Mouse (Mus musculus) heart, embryonic 14.5 days (tissue): ENCODE results near the gene Ldhb. TPM values are rescaled to one million over a fixed set of nuclear protein-coding genes. Genes with fewer than 3 reads are reported as not detected.

Experiments used
- ATAC-seq: fragments of 200-750 bp; cut with Nextera tagmentation; 2 replicates; pipeline ENCODE4 v1.8.0; 2017; ENCODE audit warnings: low read depth, moderate TSS enrichment; ENCODE audit not compliant: insufficient number of reproducible peaks, insufficient read depth, low FRiP score
- H3K27ac ChIP-seq, 2 experiments: fragments of 200-500 bp in 1 of 2; fragments of 300-500 bp in 1 of 2; sonication (generic) in 1 of 2; replicated peaks in 1 of 2; 2 replicates each; pipeline ENCODE4 v1.5.1; 2012 to 2014; ENCODE audit warnings: low read depth in 2 of 2, low read length in 2 of 2, control low read depth in 1 of 2, mild to moderate bottlenecking in 1 of 2, mixed read lengths in 1 of 2; ENCODE audit not compliant: control insufficient read depth in 1 of 2, insufficient read depth in 1 of 2
- H3K27me3 ChIP-seq: fragments of 300-500 bp; sonication (generic); 2 replicates; pipeline ENCODE4 v1.6.1; 2014; ENCODE audit warnings: mild to moderate bottlenecking, low read length, control low read depth; ENCODE audit not compliant: control insufficient read depth, insufficient read depth
- H3K36me3 ChIP-seq: fragments of 300-500 bp; sonication (generic); 2 replicates; pipeline ENCODE4 v1.6.1; 2014; ENCODE audit warnings: mild to moderate bottlenecking, control low read depth, low read length, mixed read lengths; ENCODE audit not compliant: control insufficient read depth, insufficient read depth
- H3K4me1 ChIP-seq, 2 experiments: fragments of 200-500 bp in 1 of 2; fragments of 300-500 bp in 1 of 2; sonication (generic) in 1 of 2; 2 replicates each; pipeline ENCODE4 v1.6.1; 2012 to 2014; ENCODE audit warnings: low read length in 2 of 2, control low read depth in 1 of 2, mixed read lengths in 1 of 2; ENCODE audit not compliant: control insufficient read depth in 2 of 2, insufficient read depth in 2 of 2
- H3K4me2 ChIP-seq: fragments of 300-500 bp; sonication (generic); 2 replicates; pipeline ENCODE4 v1.6.1; 2014; ENCODE audit warnings: mild to moderate bottlenecking, low read length
- H3K4me3 ChIP-seq, 2 experiments: fragments of 200-500 bp in 1 of 2; fragments of 300-500 bp in 1 of 2; sonication (generic) in 1 of 2; 2 replicates each; pipeline ENCODE4 v1.5.1; 2012 to 2014; ENCODE audit warnings: low read length in 2 of 2, mild to moderate bottlenecking in 2 of 2, control low read depth in 1 of 2, low read depth in 1 of 2, moderate library complexity in 1 of 2; ENCODE audit not compliant: control insufficient read depth in 1 of 2, insufficient read depth in 1 of 2
- H3K9ac ChIP-seq: fragments of 300-500 bp; sonication (generic); 2 replicates; pipeline ENCODE4 v1.6.1; 2014; ENCODE audit warnings: mild to moderate bottlenecking, low read length
- H3K9me3 ChIP-seq: fragments of 300-500 bp; sonication (generic); 2 replicates; pipeline ENCODE4 v1.6.1; 2016; ENCODE audit warnings: low read length, control low read depth; ENCODE audit not compliant: control insufficient read depth
- WGBS: fragments of 180-500 bp; shearing (Covaris S2); extraction: QIAGEN DNeasy Blood & Tissue Kit; methylation state at CpG from one replicate; pipeline ENCODE4 v1.1.7; 2014; 5-methylcytosine and 5-hydroxymethylcytosine counted together
- polyA plus RNA-seq: library from polyadenylated mRNA; unstranded; fragments of >200 nt; fragmentation: Nextera tagmentation; extraction: Ambion mirVana; gene quantifications from 2 replicates; pipeline ENCODE4 v1.2.1, GENCODE M21; 2014

Gene Ldhb
- polyA plus RNA-seq, 1 experiment from 2014 or later, result 1,520 TPM

DNA sequence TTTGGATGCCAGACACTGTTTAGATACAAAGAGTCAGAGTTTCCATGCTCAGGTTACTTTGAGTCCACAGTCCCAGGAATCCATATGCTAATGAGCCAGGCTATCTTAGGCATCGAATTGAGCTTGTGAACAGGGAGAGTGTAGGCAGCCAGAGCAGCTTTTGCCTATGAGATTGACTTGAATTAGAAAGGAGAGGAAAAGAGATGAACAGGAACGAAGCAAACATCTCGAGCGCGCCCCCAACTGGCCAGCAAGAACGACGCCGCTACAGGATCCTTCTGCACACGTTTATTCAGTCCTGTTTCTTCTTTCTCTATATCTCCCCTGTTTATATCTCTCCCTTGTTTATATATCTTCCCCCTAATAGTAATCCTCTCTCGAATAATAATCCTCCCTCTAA lies 7.2 kb upstream of the Ldhb start:
- no peak overlapping the region for H3K9ac ChIP-seq
- peaks cover 0 to 5% of the 10 kb centered on the region in 2 experiments; a peak in 1 of 4 replicates for H3K4me1 ChIP-seq
- no peak overlapping the region for H3K4me3 ChIP-seq
- no peak for ATAC-seq
- H3K27me3 ChIP-seq, result peaks cover 11% of the 10 kb centered on the region; the same call in 1 of the 2 replicates
- H3K36me3 ChIP-seq, result no peaks in the 10 kb centered on the region
- no peak overlapping the region for H3K4me2 ChIP-seq
- H3K27ac ChIP-seq, result no peak overlapping the region
- 4% methylated on average over 10 of the region's 10 CpGs for WGBS
- no peaks in the 10 kb centered on the region for H3K9me3 ChIP-seq

DNA sequence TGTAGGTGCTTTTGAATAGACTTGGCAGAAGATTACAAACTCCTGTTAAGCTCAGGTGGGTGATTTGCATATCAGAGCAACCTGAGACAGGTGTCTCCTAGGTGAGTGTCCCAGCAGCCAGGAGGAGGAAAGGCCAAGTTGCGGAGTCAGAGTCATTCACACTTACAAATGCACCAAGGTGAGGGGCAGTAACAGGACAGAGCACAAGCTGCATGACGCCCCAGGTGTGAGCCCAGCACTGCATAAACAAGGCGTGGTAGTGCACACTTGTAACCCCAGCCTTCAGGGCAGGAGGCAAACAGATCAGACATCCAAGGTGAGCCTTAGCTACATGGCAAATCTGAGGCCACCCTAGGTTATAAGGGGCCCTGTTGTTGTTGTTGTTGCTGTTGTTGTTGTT lies 5.1 kb upstream of the Ldhb start:
- 37% methylated on average over 3 of the region's 3 CpGs for WGBS
- Histone ChIP-seq H3K4me1 (peaks cover 14% of the 10 kb centered on the region in 2 experiments; a peak in 3 of 4 replicates), H3K36me3 (no peaks in the 10 kb centered on the region)

DNA sequence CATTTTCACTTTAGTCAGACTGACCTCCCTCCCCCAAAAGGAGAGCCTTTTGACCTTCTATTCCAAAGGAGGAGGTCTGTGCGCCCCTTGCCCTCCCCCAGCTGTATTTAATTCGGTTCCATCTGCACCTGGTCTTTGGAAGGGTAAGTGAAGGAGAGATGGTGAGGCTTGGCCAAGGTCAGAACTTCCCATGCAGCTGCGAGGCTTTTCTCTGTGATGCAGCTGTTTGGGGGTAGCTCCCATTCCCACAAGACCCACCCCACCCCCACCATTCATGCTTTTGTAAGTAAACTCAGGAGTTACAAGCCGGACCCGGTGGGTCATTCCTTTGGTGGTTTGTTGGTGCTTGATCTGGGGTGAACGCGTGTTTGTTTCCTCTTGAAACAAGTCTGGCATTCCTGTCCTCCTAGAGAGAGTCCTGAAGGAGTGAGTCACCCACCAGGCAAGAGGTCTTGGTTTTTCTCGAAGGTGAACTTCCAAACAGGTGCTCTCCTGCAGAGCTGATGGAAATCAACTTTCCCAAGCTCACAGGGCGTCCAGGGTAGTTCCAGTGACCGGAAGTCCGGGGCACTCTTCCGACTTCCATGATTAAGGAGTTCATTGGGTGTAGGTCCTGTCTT lies 3.9 kb upstream of the Ldhb start:
- 27% methylated on average over 12 of the region's 12 CpGs for WGBS
- Histone ChIP-seq H3K9me3 (no peaks in the 10 kb centered on the region), H3K9ac (no peak overlapping the region), H3K36me3 (no peaks in the 10 kb centered on the region), H3K4me3 (no peak overlapping the region), H3K4me1 (peaks cover 14% of the 10 kb centered on the region in 2 experiments; a peak in 3 of 4 replicates), H3K27me3 (peaks cover 11% of the 10 kb centered on the region; the same call in 1 of the 2 replicates), H3K4me2 (no peak overlapping the region), H3K27ac (no peak overlapping the region)
- ATAC-seq, result no peak

More for the DNA sequence above, 5.1 kb upstream of the Ldhb start:
- Histone ChIP-seq H3K27ac (no peak overlapping the region), H3K4me2 (no peak overlapping the region), H3K9me3 (no peaks in the 10 kb centered on the region), H3K4me3 (no peak overlapping the region), H3K9ac (no peak overlapping the region), H3K27me3 (peaks cover 11% of the 10 kb centered on the region; the same call in 1 of the 2 replicates)
- no peak for ATAC-seq

DNA sequence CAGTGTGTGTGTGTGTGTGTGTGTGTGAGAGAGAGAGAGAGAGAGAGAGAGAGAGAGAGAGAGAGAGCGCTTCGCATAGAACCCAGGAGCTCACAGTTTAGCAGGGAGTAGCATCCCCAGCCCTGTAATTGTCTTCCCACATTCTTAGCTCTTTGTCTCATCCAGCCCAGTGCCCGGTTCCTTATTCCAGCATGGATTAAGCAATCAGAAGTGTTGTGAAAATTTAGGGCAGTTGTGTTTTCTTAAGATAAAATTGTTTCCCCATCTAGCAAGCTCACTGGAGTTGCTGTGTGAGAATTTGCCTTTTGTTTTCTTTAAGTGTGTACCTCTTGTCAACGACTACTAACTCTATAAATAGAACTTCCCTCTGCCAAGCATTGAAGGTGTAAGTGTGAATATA lies 906 bp upstream of the Ldhb start:
- H3K9ac ChIP-seq, result 0 out of 2 replicates have a peak overlapping the region, but pooled peaks have one; percentile 85
- H3K4me3 ChIP-seq, result no peak overlapping the region
- H3K27ac ChIP-seq, result peak overlapping the region; percentile 92 to 97
- H3K9me3 ChIP-seq, result no peaks in the 10 kb centered on the region
- H3K27me3 ChIP-seq, result peaks cover 11% of the 10 kb centered on the region; the same call in 1 of the 2 replicates
- H3K4me1 ChIP-seq, result peaks cover 14 to 29% of the 10 kb centered on the region in 2 experiments
- 14% methylated on average over 4 of the region's 4 CpGs for WGBS
- no peak for ATAC-seq
- peaks cover 18% of the 10 kb centered on the region for H3K36me3 ChIP-seq
- peak overlapping the region; percentile 75 for H3K4me2 ChIP-seq

DNA sequence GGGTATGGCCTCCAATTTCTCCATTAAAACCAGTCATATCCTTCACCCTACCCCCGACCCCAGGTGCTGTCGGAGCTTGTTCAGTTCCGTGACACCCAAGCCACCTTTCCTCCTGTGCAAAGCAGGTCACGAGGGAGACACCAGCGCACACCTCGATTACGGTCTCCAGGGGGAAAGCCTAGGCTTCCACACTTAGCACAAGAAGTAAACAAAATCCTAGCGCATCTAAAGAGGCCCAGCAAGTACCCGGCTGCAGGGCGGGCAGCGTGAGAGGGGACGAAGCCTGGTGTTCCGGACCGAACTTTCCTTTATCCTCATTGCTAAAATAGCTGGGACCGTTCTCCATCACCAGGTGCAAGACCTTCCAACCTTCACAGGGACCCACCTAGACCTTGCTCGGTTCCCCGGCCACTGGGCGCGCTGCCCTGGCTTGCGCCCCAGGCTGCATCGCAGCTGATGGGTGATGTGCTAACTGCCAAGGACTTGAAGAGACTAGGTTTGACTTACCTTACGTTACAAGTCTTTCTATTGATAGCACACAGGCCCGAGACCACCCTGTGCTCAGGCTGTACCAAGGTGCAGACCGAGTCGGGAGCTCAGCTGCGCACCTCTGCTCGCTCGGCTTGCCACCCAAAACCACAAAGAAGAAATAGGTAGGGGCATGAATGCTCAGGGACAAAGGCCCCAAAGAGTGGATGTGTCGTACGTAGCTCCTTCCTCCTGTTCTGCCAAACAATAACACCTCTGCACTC lies 548 bp downstream of the Ldhb start:
- H3K4me2 ChIP-seq, result peak overlapping the region; percentile 75
- H3K4me3 ChIP-seq, result peak overlapping the region; percentile 70 to 76
- WGBS, result under 1% methylated on average over 30 of the region's 30 CpGs
- H3K9ac ChIP-seq, result peak overlapping the region; percentile 85
- peaks cover 14 to 29% of the 10 kb centered on the region in 2 experiments for H3K4me1 ChIP-seq
- no peaks in the 10 kb centered on the region for H3K9me3 ChIP-seq
- ATAC-seq, result peak; percentile 20; the same call in 1 of the 2 replicates
- peak overlapping the region; percentile 89 to 92 for H3K27ac ChIP-seq
- H3K27me3 ChIP-seq, result peaks cover 11% of the 10 kb centered on the region; the same call in 1 of the 2 replicates
- H3K36me3 ChIP-seq, result peaks cover 31% of the 10 kb centered on the region

DNA sequence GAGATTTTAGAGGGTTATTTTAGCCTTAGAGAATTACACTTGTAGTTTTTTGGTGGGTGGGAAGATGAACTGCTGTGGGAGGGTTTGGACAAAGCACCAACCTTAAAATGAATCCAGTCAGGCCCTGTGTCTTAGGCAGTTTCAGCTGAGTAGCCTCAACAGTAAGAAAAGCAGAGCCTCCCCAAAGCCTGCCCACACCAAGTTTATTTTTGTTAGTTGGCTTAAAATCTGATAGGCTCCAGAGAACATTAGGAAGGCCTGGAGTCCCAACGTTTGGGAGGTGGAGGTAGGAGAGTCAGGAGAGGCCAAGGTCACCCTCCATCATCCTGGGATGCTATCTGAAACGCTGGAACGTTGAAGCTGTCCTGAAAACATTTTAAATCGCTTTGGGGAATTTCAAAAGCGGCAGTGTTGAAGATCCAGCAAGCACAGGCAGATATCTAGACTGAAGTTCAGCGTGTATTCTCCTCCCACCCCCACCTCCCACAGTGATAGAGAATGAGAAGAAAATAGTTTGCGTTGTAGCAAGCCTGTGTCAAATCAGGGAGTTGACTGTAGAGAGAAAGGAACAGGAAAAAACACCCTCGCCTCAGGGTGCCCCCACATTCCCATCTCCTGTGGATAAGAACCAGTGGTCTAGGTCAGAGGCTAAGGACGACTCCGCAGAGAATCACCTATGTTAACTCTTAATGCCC lies 1.3 kb downstream of the Ldhb start:
- peak overlapping the region; percentile 85 for H3K9ac ChIP-seq
- peaks cover 39% of the 10 kb centered on the region for H3K36me3 ChIP-seq
- no peaks in the 10 kb centered on the region for H3K9me3 ChIP-seq
- no peak for ATAC-seq
- peaks cover 5% of the 10 kb centered on the region; the same call in 1 of the 2 replicates for H3K27me3 ChIP-seq
- peak overlapping the region; percentile 89 to 92 for H3K27ac ChIP-seq
- H3K4me1 ChIP-seq, result peaks cover 11 to 29% of the 10 kb centered on the region in 2 experiments
- H3K4me3 ChIP-seq, result peak overlapping the region; percentile 70 to 76
- peak overlapping the region; percentile 75 for H3K4me2 ChIP-seq
- 5% methylated on average over 10 of the region's 10 CpGs for WGBS

DNA sequence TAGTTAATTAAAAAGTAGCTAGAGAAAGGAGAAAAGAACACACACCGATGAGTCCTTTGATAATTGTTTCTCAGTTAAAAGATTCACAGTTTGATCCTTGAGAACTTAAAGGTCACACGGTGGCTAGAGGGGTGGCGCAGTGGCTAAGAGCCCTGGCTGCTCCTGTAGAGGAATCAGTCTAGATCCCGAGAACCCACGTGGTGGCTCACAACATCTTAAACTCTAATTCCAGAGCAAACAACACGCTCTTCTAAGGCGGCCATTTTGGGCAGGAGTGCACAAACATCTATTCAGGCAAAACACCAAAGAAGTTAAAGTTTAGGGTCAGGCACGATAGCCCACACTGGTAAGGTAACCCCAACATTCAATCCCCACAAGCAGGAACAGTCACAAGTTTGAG lies 4.2 kb downstream of the Ldhb start:
- WGBS, result 72% methylated on average over 8 of the region's 8 CpGs
- no peak for ATAC-seq
- no peak overlapping the region for H3K4me3 ChIP-seq
- H3K4me1 ChIP-seq, result peaks cover 6 to 21% of the 10 kb centered on the region in 2 experiments
- H3K36me3 ChIP-seq, result peaks cover 64% of the 10 kb centered on the region
- peak overlapping the region; percentile 16; the same call in 1 of the 2 replicates for H3K4me2 ChIP-seq
- H3K9ac ChIP-seq, result no peak overlapping the region
- H3K27me3 ChIP-seq, result no peaks in the 10 kb centered on the region
- no peak overlapping the region for H3K27ac ChIP-seq
- no peaks in the 10 kb centered on the region for H3K9me3 ChIP-seq
